Mouse (Mus musculus) left cerebral cortex, postnatal 14 days (tissue): ENCODE data around the gene Tmem255b. TPM values are rescaled to one million over a fixed set of nuclear protein-coding genes. Genes with fewer than 3 reads are reported as not detected.

Experiments
- DNase-seq, 2 experiments: peaks; one replicate each; pipeline ENCODE4 v3.0.0; 2021 to 2022; ENCODE audit warnings: low spot score in 2 of 2, mixed read lengths in 1 of 2
- intact Hi-C: fragments of 180-260 bp; cut with DNase I; formaldehyde crosslinking; loops from one replicate; pipeline ENCODE4 v1.15.1; 2025
- long read RNA-seq, 2 experiments: library from polyadenylated mRNA; stranded (forward); transcript quantifications; one replicate each; pipeline ENCODE4 v2.0.0; 2021
- total RNA-seq, 2 experiments: library from RNA; stranded (reverse); gene quantifications; 2 replicates each; pipeline ENCODE4 v1.2.3; 2021

The Tmem255b gene
- total RNA-seq: 1 to 10 TPM; 4.9 to 8.2 TPM
- long read RNA-seq, experiment 1, partial matches to known transcripts: 0 of 8 reads
- long read RNA-seq, experiment 1, other reads (novel, unspliced or antisense): 5 of 8 reads
- long read RNA-seq, experiment 2, partial matches to known transcripts: 0 of 5 reads
- long read RNA-seq, experiment 2, other reads (novel, unspliced or antisense): 1 of 5 reads

GRCm38 (mm10) chr8:13434889-13435288, at the start of gene Tmem255b:
Tmem255b (plus strand) TSS chr8:13435189.
- no peak for DNase-seq
- intact Hi-C loops: no loop called here

DNA sequence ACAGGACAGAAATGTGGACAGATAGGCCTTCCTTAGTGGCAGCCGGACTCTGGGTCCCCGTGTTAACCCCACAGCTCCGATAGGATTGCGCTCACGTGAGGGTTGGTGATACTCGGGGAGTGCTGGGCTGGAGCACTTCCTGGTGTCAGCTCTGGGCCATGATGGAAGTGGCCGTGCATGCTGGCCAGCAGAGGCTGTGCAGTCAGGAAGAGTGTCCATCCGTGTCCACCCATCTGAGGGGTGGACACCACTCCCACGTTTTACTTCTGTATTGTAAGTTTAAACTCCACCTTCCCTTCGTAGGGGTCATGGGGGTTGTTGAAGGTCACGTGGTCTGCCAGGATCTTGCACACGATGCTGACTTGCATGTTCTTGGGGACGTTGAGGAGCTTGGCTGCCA, 48.6 kb upstream of the Tmem255b start:
- intact Hi-C loops: no loop called here
- DNase-seq: no peak

- no peak for DNase-seq
- intact Hi-C loops: no loop called here
Measured at GRCm38 (mm10) chr8:13387728-13388127, 47.3 kb upstream of the Tmem255b start.

DNA sequence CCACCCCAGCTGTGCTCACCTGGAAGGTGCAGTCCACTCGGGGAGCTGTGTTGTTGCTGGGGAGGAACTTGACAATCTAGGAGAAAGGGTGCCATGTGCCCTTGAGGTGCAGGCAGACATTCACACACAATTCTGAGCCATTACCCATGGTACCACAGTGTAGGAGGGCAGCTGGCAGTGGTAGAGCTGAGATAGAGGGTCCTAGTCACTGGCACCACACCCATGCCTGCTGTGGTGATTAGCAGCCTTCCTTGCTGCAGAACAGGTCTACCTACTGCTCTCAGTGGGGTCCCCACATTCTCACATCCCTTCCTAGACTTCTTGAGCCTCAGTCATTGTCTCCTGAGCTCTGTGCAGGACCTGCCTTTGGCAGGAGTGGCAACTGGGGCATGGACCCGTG, 46.2 kb upstream of the Tmem255b start:
- no peak for DNase-seq
- intact Hi-C loops: no loop called here

DNA sequence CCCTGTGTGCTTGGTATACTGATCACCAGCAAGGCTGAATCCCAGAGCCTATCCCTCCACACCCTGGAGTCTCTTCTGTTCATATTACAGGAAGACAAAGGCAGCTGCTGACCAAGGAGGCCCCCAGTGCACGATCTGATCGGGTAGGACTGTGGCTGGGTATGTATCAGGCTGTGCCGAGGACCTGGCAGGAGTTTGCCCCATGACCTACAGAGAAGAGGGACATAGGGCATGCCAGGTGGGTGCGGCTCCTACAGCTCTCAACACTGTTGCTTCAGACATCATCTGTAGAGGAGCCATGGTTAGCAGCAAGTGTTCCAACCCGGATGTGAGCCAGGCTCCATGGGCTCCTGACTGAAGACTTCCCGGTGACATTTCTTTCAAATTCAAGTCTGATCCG, 41.1 kb upstream of the Tmem255b start:
- intact Hi-C loops: no loop called here
- DNase-seq: no peak

- intact Hi-C loops: no loop called here
- no peak for DNase-seq
Measured at GRCm38 (mm10) chr8:13396725-13397124, 38.3 kb upstream of the Tmem255b start, which contains the start of gene Atp4b. Atp4b (minus strand) TSS chr8:13396825.

- DNase-seq: no peak
- intact Hi-C loops: no loop called here
Measured at GRCm38 (mm10) chr8:13403517-13403916, 31.5 kb upstream of the Tmem255b start.

DNA sequence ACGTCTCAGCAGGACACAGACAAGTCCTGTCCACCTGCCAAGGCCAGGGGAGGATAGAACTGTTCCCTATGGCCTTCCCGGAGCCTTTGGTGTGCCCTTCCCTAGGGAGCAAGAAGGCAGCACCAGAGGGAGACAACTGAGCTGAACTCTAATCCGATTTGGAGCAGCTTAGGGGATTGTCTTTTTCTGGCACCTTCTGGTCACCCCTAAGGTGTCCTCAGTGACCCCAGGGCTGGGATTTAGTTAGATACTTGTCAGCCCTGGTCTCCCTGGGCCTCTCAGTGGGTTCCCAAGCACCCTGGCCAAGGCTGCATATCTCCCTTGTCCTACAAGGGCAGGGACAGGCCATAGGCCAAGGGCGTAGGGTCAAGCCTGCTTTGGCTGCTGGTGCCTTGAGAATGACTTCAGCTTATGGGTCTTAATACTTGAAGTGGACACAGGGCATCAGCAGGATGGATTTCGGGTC, 30.3 kb upstream of the Tmem255b start, which contains the start of gene Grk1:
Gene Grk1, plus strand, starts transcription at position 416 of the 466 bp plus-strand sequence.
- intact Hi-C loops: no loop called here
- DNase-seq: no peak

- intact Hi-C loops: no loop called here
- no peak for DNase-seq
Measured at GRCm38 (mm10) chr8:13406011-13406410, 29.0 kb upstream of the Tmem255b start.

- intact Hi-C loops: loop anchor here (5.0 kb wide), 2 partner anchors 136 to 346 kb away; partner anchors contain the start of gene Cdc16
- DNase-seq: peak; percentile 78 to 83
Measured at GRCm38 (mm10) chr8:13411597-13411996, 23.4 kb upstream of the Tmem255b start.

DNA sequence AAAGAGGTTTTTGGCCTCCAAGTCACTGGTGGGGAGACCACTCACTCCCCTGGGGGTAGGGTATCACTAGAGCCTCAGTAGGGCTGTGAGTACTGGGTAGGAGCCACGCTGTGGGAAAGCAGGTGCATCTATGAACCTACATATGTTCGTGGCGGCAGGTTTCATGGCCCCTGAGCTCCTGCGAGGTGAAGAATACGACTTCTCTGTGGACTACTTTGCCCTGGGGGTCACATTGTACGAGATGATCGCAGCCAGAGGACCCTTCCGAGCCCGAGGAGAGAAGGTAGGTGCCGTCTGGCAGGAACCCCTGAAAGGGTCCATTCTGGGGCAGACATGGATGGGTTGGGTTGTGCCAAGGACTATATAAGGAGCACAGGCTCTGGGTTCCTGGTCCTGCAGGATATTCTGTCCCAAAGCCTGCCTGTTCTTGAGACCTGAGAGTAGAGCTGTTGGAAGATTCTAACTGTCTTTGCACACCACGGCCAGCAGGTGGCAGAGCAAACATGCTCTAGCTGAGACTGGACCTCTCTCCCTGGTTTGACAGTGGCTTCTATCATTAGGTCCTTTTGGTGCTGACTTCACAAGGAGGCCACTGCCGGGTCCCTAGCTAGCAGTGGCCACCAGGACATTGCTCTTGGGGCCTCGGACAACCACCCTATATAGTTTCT, 22.0 kb upstream of the Tmem255b start:
- peak; percentile 43 to 59 for DNase-seq

DNA sequence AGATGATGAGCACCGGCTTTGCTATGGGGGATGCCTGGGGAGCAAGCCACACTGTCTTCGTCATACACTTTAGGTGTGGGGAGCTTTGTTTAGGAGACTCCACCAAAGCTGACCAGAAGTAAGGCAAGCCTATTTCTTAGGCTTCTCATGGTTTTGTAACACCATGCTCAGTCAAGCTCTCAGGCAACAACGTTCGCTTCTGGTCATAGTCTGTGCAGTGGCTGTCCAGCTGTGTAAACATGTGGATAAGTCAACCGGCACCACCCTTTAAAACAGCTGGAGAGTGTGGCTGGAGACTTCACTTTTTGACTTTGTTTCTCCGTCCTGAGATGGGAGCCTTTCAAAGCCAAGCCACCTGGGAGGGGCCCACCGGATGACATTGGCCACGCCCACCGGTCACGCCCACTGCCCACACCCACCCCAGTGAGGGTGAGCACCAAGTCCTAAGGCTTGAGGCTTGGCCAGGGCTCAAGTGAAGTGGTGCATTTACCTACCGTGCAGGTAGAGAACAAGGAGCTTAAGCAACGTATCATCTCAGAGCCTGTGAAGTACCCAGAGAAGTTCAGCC, 21.1 kb upstream of the Tmem255b start:
- intact Hi-C loops: loop anchor here (2.0 to 5.0 kb wide), 3 partner anchors 49 to 343 kb away; partner anchors contain the start of gene Cdc16
- DNase-seq: no peak

More for the DNA sequence above, 22.0 kb upstream of the Tmem255b start:
- intact Hi-C loops: loop anchor here (2.0 to 5.0 kb wide), 3 partner anchors 50 to 344 kb away; partner anchors contain the start of gene Cdc16

DNA sequence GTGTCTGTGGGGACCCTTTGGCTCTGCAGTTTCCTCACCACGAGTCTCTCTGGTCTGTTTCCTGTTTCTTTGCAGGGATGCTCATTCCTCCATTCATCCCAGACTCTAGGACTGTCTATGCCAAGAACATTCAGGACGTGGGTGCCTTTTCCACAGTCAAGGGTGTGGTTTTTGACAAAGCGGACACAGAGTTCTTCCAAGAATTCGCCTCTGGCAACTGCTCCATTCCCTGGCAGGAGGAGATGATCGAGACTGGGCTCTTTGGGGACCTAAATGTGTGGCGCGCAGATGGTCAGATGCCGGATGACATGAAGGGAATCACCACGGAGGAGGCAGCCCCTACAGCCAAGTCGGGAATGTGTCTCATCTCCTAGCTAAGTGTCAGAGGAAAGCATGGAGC, 19.1 kb upstream of the Tmem255b start:
- intact Hi-C loops: no loop called here
- DNase-seq: peak in 1 of 2 experiments; percentile 20

DNA sequence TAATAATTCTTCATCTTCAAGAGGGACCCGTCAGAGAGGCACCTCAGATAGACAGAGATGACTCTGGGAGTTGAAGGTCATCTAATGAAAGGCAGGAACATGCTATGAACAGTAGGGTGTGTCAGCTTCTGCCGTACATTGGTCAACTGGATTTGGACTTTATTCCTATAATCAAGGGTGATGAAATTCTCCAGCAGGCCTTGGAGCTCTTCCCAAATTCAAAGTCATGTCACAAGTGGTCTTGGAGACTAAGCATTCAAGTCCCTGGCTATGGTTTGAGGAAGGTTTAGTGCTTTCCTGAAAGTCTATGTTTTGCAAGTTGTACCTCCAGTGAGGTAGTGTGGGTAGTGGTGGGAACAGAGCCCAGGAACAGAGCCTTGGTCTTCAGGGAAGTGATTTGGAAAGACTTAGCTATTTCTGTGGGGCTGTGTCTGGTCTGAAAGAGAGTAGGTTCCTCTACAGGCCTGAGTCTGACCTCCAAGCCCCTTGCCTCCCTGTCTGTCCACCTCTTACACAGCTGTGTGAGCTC, 15.8 kb upstream of the Tmem255b start:
- intact Hi-C loops: no loop called here
- no peak for DNase-seq

GRCm38 (mm10) chr8:13420970-13421369, 14.0 kb upstream of the Tmem255b start:
- DNase-seq: peak; percentile 26 to 52
- intact Hi-C loops: no loop called here

- no peak for DNase-seq
- intact Hi-C loops: no loop called here
Measured at GRCm38 (mm10) chr8:13427351-13427750, 7.6 kb upstream of the Tmem255b start.

DNA sequence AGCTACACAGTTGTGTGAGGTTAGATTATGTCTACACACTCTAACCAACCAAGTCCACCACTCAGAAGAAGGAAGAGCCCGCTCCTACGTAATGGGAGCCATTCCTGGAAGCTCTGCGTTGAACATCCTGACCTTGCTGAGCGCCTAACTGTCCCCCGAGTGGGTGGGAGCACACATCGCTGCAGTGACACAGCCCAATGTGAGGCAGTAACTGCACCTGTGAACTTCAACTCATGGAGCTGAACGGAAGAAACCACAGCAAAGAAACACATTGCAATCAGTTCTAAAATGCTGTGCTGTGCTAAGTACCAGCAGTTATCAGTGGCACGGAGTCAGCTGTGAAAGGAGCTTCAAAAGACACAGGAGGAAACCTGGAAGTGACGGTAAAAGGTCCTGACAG, 6.8 kb upstream of the Tmem255b start:
- no peak for DNase-seq
- intact Hi-C loops: no loop called here

DNA sequence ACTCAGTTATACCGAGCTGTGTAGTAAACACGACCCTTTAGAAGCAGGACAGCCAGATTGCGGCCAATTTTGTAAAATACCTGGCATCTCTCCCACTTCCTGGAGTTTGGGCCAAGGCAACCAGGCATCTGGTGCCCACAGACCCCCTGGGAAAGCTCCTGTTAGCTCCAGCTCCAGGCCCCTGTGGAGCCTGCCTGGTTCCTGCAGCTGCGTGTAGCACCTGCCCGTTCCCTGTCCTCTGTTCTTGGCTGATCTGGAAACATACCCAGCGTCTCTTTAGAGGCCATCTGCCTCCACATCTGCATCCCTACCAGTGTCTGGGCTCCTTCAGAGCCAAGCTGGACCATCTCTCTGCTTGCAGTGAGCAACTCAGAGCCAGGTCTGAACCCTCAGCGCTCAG, 4.6 kb upstream of the Tmem255b start:
- DNase-seq: peak in 1 of 2 experiments; percentile 5
- intact Hi-C loops: no loop called here

DNA sequence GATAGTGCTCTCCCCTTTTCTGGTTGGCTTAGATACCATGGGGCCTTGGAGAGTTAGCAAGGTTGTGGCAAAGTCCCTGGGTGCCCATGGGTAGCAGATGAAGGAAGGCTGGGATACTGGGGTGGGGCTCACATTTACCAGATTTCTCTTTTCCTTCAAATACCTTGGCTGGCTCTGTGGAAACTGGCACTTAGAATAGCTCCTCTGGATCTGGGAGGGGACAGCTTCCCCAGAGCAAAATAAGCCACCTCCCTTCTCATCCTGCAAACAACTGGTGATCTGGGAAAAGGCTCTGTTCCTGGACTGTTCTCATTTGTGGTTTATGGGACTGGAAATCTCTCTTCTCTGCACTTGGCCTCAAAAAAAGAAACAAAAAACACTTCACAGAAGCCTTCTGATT, 4.1 kb upstream of the Tmem255b start:
- intact Hi-C loops: no loop called here

DNA sequence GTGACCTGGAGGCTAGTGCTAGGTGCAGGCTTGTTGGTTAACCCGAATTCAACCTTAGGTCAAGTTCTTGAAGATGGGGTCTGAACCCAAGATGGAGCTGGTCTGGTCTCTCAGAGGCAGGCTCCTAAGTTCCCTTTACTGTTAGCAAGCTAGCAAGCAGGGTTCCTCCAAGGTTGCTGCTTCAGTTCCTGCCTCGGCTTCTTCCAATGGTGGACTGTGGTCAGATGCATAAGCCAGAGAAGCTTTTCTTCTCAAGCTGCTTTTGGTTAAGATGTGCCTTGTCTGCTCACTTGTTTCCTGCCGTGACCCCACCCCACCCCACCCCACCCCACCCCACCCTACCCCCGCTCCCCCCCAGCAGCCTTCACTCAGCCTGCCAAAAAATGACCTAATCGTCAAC, 1.9 kb upstream of the Tmem255b start:
- intact Hi-C loops: no loop called here
- DNase-seq: no peak

More for the DNA sequence above, 4.1 kb upstream of the Tmem255b start:
- no peak for DNase-seq
